Mouse (Mus musculus): ENCODE data around the gene Mvb12b. TPM values are rescaled to one million over a fixed set of nuclear protein-coding genes. Genes with fewer than 3 reads are reported as not detected.

The Mvb12b gene
- total and polyA plus RNA-seq, 2 experiments from 2014 or later = 82.8 to 141 TPM

DNA sequence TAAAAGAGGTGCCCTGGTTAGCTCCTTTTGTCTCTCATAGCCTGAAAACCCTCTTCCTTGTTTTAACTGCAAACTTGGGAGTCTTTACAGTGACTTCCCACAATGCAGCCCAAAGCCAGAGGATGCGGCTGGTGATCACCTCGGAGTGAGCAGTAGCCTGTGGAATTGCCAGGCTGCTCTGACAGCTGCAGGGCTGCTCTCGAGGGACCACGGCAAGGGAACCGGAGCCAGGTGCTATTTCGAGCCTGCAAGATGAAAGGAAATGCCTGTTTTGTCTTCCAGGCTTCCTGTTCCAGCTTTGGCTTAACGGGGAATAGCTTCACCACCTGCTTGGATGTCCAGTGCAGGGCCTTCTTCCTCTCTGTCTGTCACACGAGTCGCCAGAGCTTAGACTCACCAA lies 115.3 kb downstream of the Mvb12b start:
- H3K4me2 ChIP-seq (ENCODE audit: low read depth) = no peak overlapping the region
- H3K36me3 ChIP-seq (ENCODE audit: insufficient read depth) = peaks cover 14% of the 10 kb centered on the region; the same call in 1 of the 2 replicates
- peaks cover 7% of the 10 kb centered on the region for H3K4me1 ChIP-seq (ENCODE audit: insufficient read depth)
- WGBS = 40% methylated on average over 9 of the region's 9 CpGs
- no peak overlapping the region for H3K4me3 ChIP-seq (ENCODE audit: low read depth, low read length)
- DNase-seq = no peak
- ATAC-seq = no peak
- H3K9ac ChIP-seq = no peak overlapping the region
- TF ChIP-seq CTCF (IDR thresholded peaks at IDR 0.05; ENCODE audit: low read depth) = no peak
- peak overlapping the region; percentile 51 for H3K27ac ChIP-seq (ENCODE audit: low read depth, low read length)
- no peaks in the 10 kb centered on the region for H3K9me3 ChIP-seq (ENCODE audit: low read length)
- no peaks in the 10 kb centered on the region for H3K27me3 ChIP-seq (ENCODE audit: insufficient read depth, low read length)

- Histone ChIP-seq H3K9me3 (ENCODE audit: low read length) (no peaks in the 10 kb centered on the region), H3K4me1 (ENCODE audit: insufficient read depth) (peaks cover 7% of the 10 kb centered on the region), H3K4me2 (ENCODE audit: low read depth) (no peak overlapping the region), H3K36me3 (ENCODE audit: insufficient read depth) (peaks cover 8% of the 10 kb centered on the region; the same call in 1 of the 2 replicates), H3K9ac (no peak overlapping the region), H3K4me3 (ENCODE audit: low read depth, low read length) (no peak overlapping the region), H3K27ac (ENCODE audit: low read depth, low read length) (0 out of 2 replicates have a peak overlapping the region, but pooled peaks have one; percentile 29), H3K27me3 (ENCODE audit: insufficient read depth, low read length) (no peaks in the 10 kb centered on the region)
- no peak for TF ChIP-seq CTCF (IDR thresholded peaks at IDR 0.05; ENCODE audit: low read depth)
- peak; percentile 47 for DNase-seq
- peak; percentile 68; the same call in 1 of the 2 replicates for ATAC-seq
- WGBS = 34% methylated on average over 10 of the region's 10 CpGs
Observed at GRCm38 (mm10) chr2:33771388-33771787, 116.4 kb downstream of the Mvb12b start.

DNA sequence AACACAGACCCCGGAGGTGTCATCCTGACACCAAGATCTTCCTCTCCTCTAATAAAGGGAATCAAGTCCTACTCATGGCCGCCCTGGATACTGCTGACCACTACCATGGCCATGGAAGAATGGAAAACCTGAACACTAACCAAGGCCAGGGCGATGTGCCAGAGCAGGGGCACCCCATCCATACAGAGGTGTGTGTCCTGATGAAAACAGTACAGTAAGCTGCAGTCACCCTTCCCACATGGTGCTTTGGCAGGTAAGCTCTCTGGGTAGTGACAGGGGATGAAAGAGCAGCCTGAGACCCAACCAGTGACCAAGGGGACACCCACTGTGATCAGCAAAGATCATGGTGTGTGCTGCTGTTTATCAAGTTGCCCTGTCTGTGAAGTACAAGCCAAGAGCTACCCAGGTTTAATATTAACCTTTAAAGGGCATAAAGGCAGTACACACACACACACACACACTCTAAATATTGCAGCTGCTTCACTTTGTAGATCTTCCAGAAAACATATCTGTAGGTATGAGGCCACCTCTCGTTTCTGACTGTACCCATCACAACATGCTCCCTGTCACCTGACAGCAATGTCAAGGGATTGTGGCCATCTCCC lies 117.1 kb downstream of the Mvb12b start:
- no peak overlapping the region for H3K27ac ChIP-seq (ENCODE audit: low read depth, low read length)
- 85% methylated on average over 4 of the region's 4 CpGs for WGBS
- no peak for TF ChIP-seq CTCF (IDR thresholded peaks at IDR 0.05; ENCODE audit: low read depth)

DNA sequence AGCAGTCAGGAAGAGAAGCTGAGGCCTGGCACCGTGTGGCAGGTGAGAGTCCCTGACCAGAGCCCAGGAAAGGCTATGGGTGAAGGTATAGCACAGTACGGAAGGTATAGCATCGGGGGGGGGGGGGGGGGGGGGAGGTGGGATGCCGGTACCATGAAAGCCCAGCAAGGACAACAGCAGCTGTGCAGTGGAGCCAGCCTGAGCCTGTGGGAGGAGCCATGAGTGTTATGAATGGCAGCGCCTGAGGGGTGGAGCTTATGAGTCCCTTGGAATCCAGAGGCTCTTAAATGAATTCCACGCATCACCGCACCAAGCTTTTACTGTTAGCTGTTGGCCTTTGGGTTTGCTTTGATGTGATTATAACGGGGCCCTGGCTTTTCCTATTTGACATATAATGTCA lies 123.3 kb downstream of the Mvb12b start:
- TF ChIP-seq CTCF (IDR thresholded peaks at IDR 0.05; ENCODE audit: low read depth) = no peak
- WGBS = 30% methylated on average over 7 of the region's 8 CpGs
- Histone ChIP-seq H3K27ac (ENCODE audit: low read depth, low read length) (no peak overlapping the region), H3K36me3 (ENCODE audit: insufficient read depth) (no peaks in the 10 kb centered on the region), H3K9me3 (ENCODE audit: low read length) (no peaks in the 10 kb centered on the region), H3K4me1 (ENCODE audit: insufficient read depth) (peaks cover 16% of the 10 kb centered on the region), H3K4me3 (ENCODE audit: low read depth, low read length) (no peak overlapping the region), H3K4me2 (ENCODE audit: low read depth) (no peak overlapping the region), H3K9ac (no peak overlapping the region), H3K27me3 (ENCODE audit: insufficient read depth, low read length) (no peaks in the 10 kb centered on the region)
- DNase-seq (no peak), ATAC-seq (no peak)

More for the DNA sequence above, 117.1 kb downstream of the Mvb12b start:
- no peak overlapping the region for H3K4me2 ChIP-seq (ENCODE audit: low read depth)
- H3K27me3 ChIP-seq (ENCODE audit: insufficient read depth, low read length) = no peaks in the 10 kb centered on the region
- H3K9ac ChIP-seq = no peak overlapping the region
- no peaks in the 10 kb centered on the region for H3K9me3 ChIP-seq (ENCODE audit: low read length)
- DNase-seq (no peak), ATAC-seq (no peak)
- H3K4me3 ChIP-seq (ENCODE audit: low read depth, low read length) = no peak overlapping the region
- H3K36me3 ChIP-seq (ENCODE audit: insufficient read depth) = peaks cover 4% of the 10 kb centered on the region; the same call in 1 of the 2 replicates
- peaks cover 7% of the 10 kb centered on the region for H3K4me1 ChIP-seq (ENCODE audit: insufficient read depth)

DNA sequence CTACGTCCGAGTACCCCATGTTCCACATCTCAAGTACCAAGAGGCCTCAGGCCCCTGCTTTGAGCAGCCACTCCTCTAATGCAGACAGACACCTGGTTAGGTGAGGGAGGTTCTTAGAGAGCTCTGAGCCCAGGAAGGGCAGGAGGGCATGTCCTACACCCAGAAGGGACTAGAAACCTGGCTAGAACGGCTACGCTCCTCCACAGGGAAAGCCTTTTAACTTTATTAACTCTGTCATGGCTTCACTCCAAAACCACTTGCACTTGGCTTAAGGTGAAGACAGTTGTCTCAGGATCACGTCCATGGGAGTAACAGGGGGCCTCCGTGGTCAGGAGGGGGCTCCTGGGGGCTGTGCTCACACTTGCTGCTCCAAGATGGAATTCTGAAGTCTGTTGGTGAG lies 125.5 kb downstream of the Mvb12b start:
- H3K4me3 ChIP-seq (ENCODE audit: low read depth, low read length) = no peak overlapping the region
- no peak overlapping the region for H3K9ac ChIP-seq
- ATAC-seq (no peak), DNase-seq (no peak)
- H3K9me3 ChIP-seq (ENCODE audit: low read length) = no peaks in the 10 kb centered on the region
- no peak overlapping the region for H3K27ac ChIP-seq (ENCODE audit: low read depth, low read length)
- WGBS = 74% methylated on average over 6 of the region's 6 CpGs
- no peak overlapping the region for H3K4me2 ChIP-seq (ENCODE audit: low read depth)
- H3K27me3 ChIP-seq (ENCODE audit: insufficient read depth, low read length) = no peaks in the 10 kb centered on the region
- no peak for TF ChIP-seq CTCF (IDR thresholded peaks at IDR 0.05; ENCODE audit: low read depth)
- H3K36me3 ChIP-seq (ENCODE audit: insufficient read depth) = peaks cover 4% of the 10 kb centered on the region; the same call in 1 of the 2 replicates
- H3K4me1 ChIP-seq (ENCODE audit: insufficient read depth) = peaks cover 18% of the 10 kb centered on the region

DNA sequence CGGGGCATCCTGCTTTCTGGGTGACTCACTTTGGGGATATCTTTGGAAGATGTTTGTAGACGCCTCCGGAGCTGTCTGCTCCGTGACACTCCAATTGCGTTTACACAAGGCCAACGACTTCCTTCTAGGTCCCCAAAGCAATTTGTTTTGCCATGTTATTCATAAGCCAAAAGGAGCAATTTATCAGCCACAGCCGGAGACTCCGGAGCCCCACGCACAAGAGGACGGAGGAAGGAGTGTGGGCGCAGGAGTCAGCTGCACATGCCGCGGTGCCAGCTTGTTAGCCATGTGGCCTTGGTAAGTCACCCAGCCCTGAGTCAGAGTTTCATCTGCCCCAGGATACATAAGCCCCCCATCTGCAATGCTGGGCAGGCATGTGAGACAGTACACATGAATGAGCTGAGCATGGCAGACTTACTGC lies 127.2 kb downstream of the Mvb12b start:
- no peaks in the 10 kb centered on the region for H3K9me3 ChIP-seq (ENCODE audit: low read length)
- no peak overlapping the region for H3K9ac ChIP-seq
- WGBS = 38% methylated on average over 13 of the region's 13 CpGs
- peak; percentile 28; the same call in 1 of the 2 replicates for ATAC-seq
- no peak for TF ChIP-seq CTCF (IDR thresholded peaks at IDR 0.05; ENCODE audit: low read depth)
- H3K36me3 ChIP-seq (ENCODE audit: insufficient read depth) = peaks cover 4% of the 10 kb centered on the region; the same call in 1 of the 2 replicates
- DNase-seq = no peak
- H3K4me3 ChIP-seq (ENCODE audit: low read depth, low read length) = no peak overlapping the region
- H3K4me1 ChIP-seq (ENCODE audit: insufficient read depth) = peaks cover 21% of the 10 kb centered on the region
- peak overlapping the region; percentile 47; the same call in 1 of the 2 replicates for H3K27ac ChIP-seq (ENCODE audit: low read depth, low read length)
- no peaks in the 10 kb centered on the region for H3K27me3 ChIP-seq (ENCODE audit: insufficient read depth, low read length)
- no peak overlapping the region for H3K4me2 ChIP-seq (ENCODE audit: low read depth)

- DNase-seq = peak; percentile 61
- 13% methylated on average over 10 of the region's 10 CpGs for WGBS
Observed at GRCm38 (mm10) chr2:33759447-33759846, 128.3 kb downstream of the Mvb12b start.

More at GRCm38 (mm10) chr2:33759447-33759846, 128.3 kb downstream of the Mvb12b start:
- peak; percentile 61 for ATAC-seq
- TF ChIP-seq CTCF (IDR thresholded peaks at IDR 0.05; ENCODE audit: low read depth) = no peak
- Histone ChIP-seq H3K4me1 (ENCODE audit: insufficient read depth) (peaks cover 25% of the 10 kb centered on the region), H3K9me3 (ENCODE audit: low read length) (no peaks in the 10 kb centered on the region), H3K27ac (ENCODE audit: low read depth, low read length) (peak overlapping the region; percentile 67; the same call in 1 of the 2 replicates), H3K9ac (0 out of 2 replicates have a peak overlapping the region, but pooled peaks have one; percentile 6), H3K27me3 (ENCODE audit: insufficient read depth, low read length) (no peaks in the 10 kb centered on the region), H3K4me2 (ENCODE audit: low read depth) (no peak overlapping the region), H3K4me3 (ENCODE audit: low read depth, low read length) (no peak overlapping the region), H3K36me3 (ENCODE audit: insufficient read depth) (peaks cover 4% of the 10 kb centered on the region; the same call in 1 of the 2 replicates)

Measured in forebrain, postnatal 0 days (tissue).